Mouse (Mus musculus) midbrain, embryonic 16.5 days (tissue): ENCODE measurements at regions not wholly inside any gene's neighbourhood (a gene's known extent, or its start where the extent isn't known, plus 50 kb on each side); places are given as distances from the start of the nearest gene placed in this dataset.

Experiments used
- ATAC-seq: fragments of 200-750 bp; cut with Nextera tagmentation; 2 replicates; pipeline ENCODE4 v1.8.0; 2017; ENCODE audit warnings: moderate TSS enrichment
- H3K27ac ChIP-seq: fragments of 300-500 bp; sonication (generic); 2 replicates; pipeline ENCODE4 v1.5.1; 2014; ENCODE audit warnings: mild to moderate bottlenecking, low read length, mixed read lengths
- H3K27me3 ChIP-seq: fragments of 300-500 bp; sonication (generic); 2 replicates; pipeline ENCODE4 v1.6.1; 2014; ENCODE audit warnings: low read depth, low read length, mixed read lengths; ENCODE audit not compliant: control insufficient read depth, insufficient read depth
- H3K36me3 ChIP-seq: fragments of 300-500 bp; sonication (generic); 2 replicates; pipeline ENCODE4 v1.6.1; 2014; ENCODE audit warnings: mild to moderate bottlenecking, low read length, moderate library complexity, mixed read lengths; ENCODE audit not compliant: control insufficient read depth, insufficient read depth
- H3K4me1 ChIP-seq: fragments of 300-500 bp; sonication (generic); 2 replicates; pipeline ENCODE4 v1.6.1; 2014; ENCODE audit warnings: mild to moderate bottlenecking, low read length, mixed read lengths; ENCODE audit not compliant: control insufficient read depth, insufficient read depth
- H3K4me2 ChIP-seq: fragments of 300-500 bp; sonication (generic); 2 replicates; pipeline ENCODE4 v1.6.1; 2014; ENCODE audit warnings: mild to moderate bottlenecking, low read length, mixed read lengths
- H3K4me3 ChIP-seq: fragments of 300-500 bp; sonication (generic); 2 replicates; pipeline ENCODE4 v1.5.1; 2014; ENCODE audit warnings: low read depth, mild to moderate bottlenecking, low read length, moderate library complexity, mixed read lengths
- H3K9ac ChIP-seq: fragments of 300-500 bp; sonication (generic); 2 replicates; pipeline ENCODE4 v1.6.1; 2014; ENCODE audit warnings: low read depth, low read length, mixed read lengths
- H3K9me3 ChIP-seq: fragments of 300-500 bp; sonication (generic); replicated peaks from 2 replicates; pipeline ENCODE4 v1.6.1; 2014; ENCODE audit warnings: mild to moderate bottlenecking, low read length, mixed read lengths; ENCODE audit not compliant: control insufficient read depth, poor library complexity, severe bottlenecking
- WGBS: fragments of 180-500 bp; shearing (Covaris S2); extraction: QIAGEN DNeasy Blood & Tissue Kit; methylation state at CpG from one replicate; pipeline ENCODE4 v1.1.7; 2014; 5-methylcytosine and 5-hydroxymethylcytosine counted together

- Histone ChIP-seq H3K27me3 (no peaks in the 10 kb centered on the region), H3K36me3 (no peaks in the 10 kb centered on the region), H3K27ac (no peak overlapping the region), H3K9ac (no peak overlapping the region), H3K4me2 (no peak overlapping the region), H3K4me1 (peaks cover 4% of the 10 kb centered on the region; the same call in 1 of the 2 replicates), H3K4me3 (no peak overlapping the region), H3K9me3 (no peaks in the 10 kb centered on the region)
- ATAC-seq, result no peak
- WGBS, result 77% methylated on average over 5 of the region's 5 CpGs
These were observed 152.2 kb downstream of the Rpl10-ps3 start for GRCm38 (mm10) chr9:50192400-50193110.

GRCm38 (mm10) chr9:50191136-50191535 is 153.6 kb downstream of the Rpl10-ps3 start:
- no peaks in the 10 kb centered on the region for H3K27me3 ChIP-seq
- no peak for ATAC-seq
- no peak overlapping the region for H3K27ac ChIP-seq
- peaks cover 4% of the 10 kb centered on the region; the same call in 1 of the 2 replicates for H3K4me1 ChIP-seq
- H3K9ac ChIP-seq, result no peak overlapping the region
- H3K36me3 ChIP-seq, result no peaks in the 10 kb centered on the region
- H3K9me3 ChIP-seq, result no peaks in the 10 kb centered on the region
- no peak overlapping the region for H3K4me2 ChIP-seq
- no peak overlapping the region for H3K4me3 ChIP-seq
- WGBS, result 11% methylated on average over 3 of the region's 3 CpGs

GRCm38 (mm10) chr9:50188576-50189070 is 156.1 kb downstream of the Rpl10-ps3 start:
- WGBS, result 71% methylated on average over 6 of the region's 6 CpGs

GRCm38 (mm10) chr9:50181360-50181759 is 163.4 kb downstream of the Rpl10-ps3 start:
- H3K4me2 ChIP-seq, result no peak overlapping the region
- no peak for ATAC-seq
- H3K27ac ChIP-seq, result no peak overlapping the region
- no peaks in the 10 kb centered on the region for H3K36me3 ChIP-seq
- no peak overlapping the region for H3K4me3 ChIP-seq
- H3K27me3 ChIP-seq, result no peaks in the 10 kb centered on the region
- WGBS, result 55% methylated on average over 2 of the region's 2 CpGs
- H3K4me1 ChIP-seq, result 0 out of 2 replicates have a peak, but pooled peaks cover 3% of the 10 kb centered on the region
- no peaks in the 10 kb centered on the region for H3K9me3 ChIP-seq
- no peak overlapping the region for H3K9ac ChIP-seq

More at GRCm38 (mm10) chr9:50188576-50189070, 156.1 kb downstream of the Rpl10-ps3 start:
- H3K9ac ChIP-seq, result no peak overlapping the region
- H3K4me3 ChIP-seq, result no peak overlapping the region
- no peak for ATAC-seq
- H3K9me3 ChIP-seq, result no peaks in the 10 kb centered on the region
- H3K4me2 ChIP-seq, result no peak overlapping the region
- H3K36me3 ChIP-seq, result no peaks in the 10 kb centered on the region
- no peak overlapping the region for H3K27ac ChIP-seq
- H3K4me1 ChIP-seq, result peaks cover 4% of the 10 kb centered on the region; the same call in 1 of the 2 replicates
- H3K27me3 ChIP-seq, result no peaks in the 10 kb centered on the region

- peaks cover 4% of the 10 kb centered on the region for H3K4me1 ChIP-seq
- H3K9me3 ChIP-seq, result no peaks in the 10 kb centered on the region
- no peak overlapping the region for H3K27ac ChIP-seq
- H3K4me2 ChIP-seq, result no peak overlapping the region
- WGBS, result 94% methylated on average over 2 of the region's 2 CpGs
- H3K27me3 ChIP-seq, result no peaks in the 10 kb centered on the region
- no peak overlapping the region for H3K4me3 ChIP-seq
- no peak overlapping the region for H3K9ac ChIP-seq
- ATAC-seq, result no peak
- no peaks in the 10 kb centered on the region for H3K36me3 ChIP-seq
These were observed 168.6 kb downstream of the Rpl10-ps3 start for GRCm38 (mm10) chr9:50176131-50176530.

- H3K36me3 ChIP-seq, result no peaks in the 10 kb centered on the region
- peak overlapping the region; percentile 37 for H3K4me2 ChIP-seq
- peaks cover 8% of the 10 kb centered on the region for H3K4me1 ChIP-seq
- 0 out of 2 replicates have a peak overlapping the region, but pooled peaks have one; percentile 8 for H3K4me3 ChIP-seq
- 22% methylated on average over 7 of the region's 7 CpGs for WGBS
- H3K27me3 ChIP-seq, result no peaks in the 10 kb centered on the region
- H3K9ac ChIP-seq, result no peak overlapping the region
- ATAC-seq, result peak; percentile 80; the same call in 1 of the 2 replicates
- H3K27ac ChIP-seq, result no peak overlapping the region
- H3K9me3 ChIP-seq, result no peaks in the 10 kb centered on the region
These were observed 172.8 kb downstream of the Rpl10-ps3 start for GRCm38 (mm10) chr9:50171826-50172464.

- peaks cover 8% of the 10 kb centered on the region for H3K4me1 ChIP-seq
- 82% methylated on average over 2 of the region's 2 CpGs for WGBS
These were observed 173.6 kb downstream of the Rpl10-ps3 start for GRCm38 (mm10) chr9:50171164-50171563.

GRCm38 (mm10) chr9:50170637-50171036 is 174.1 kb downstream of the Rpl10-ps3 start:
- 96% methylated on average over 5 of the region's 5 CpGs for WGBS
- no peak overlapping the region for H3K9ac ChIP-seq
- no peak overlapping the region for H3K4me2 ChIP-seq
- no peak for ATAC-seq
- H3K27me3 ChIP-seq, result no peaks in the 10 kb centered on the region
- no peaks in the 10 kb centered on the region for H3K36me3 ChIP-seq
- H3K4me1 ChIP-seq, result peaks cover 8% of the 10 kb centered on the region
- H3K9me3 ChIP-seq, result no peaks in the 10 kb centered on the region
- H3K4me3 ChIP-seq, result no peak overlapping the region
- H3K27ac ChIP-seq, result no peak overlapping the region

More at GRCm38 (mm10) chr9:50171164-50171563, 173.6 kb downstream of the Rpl10-ps3 start:
- no peaks in the 10 kb centered on the region for H3K36me3 ChIP-seq
- H3K9ac ChIP-seq, result no peak overlapping the region
- H3K9me3 ChIP-seq, result no peaks in the 10 kb centered on the region
- no peak overlapping the region for H3K4me3 ChIP-seq
- no peak overlapping the region for H3K4me2 ChIP-seq
- ATAC-seq, result no peak
- H3K27ac ChIP-seq, result no peak overlapping the region
- H3K27me3 ChIP-seq, result no peaks in the 10 kb centered on the region

GRCm38 (mm10) chr9:50154618-50155017 is 190.2 kb downstream of the Rpl10-ps3 start:
- Histone ChIP-seq H3K27ac (no peak overlapping the region), H3K27me3 (no peaks in the 10 kb centered on the region), H3K4me1 (no peaks in the 10 kb centered on the region), H3K9ac (no peak overlapping the region), H3K36me3 (no peaks in the 10 kb centered on the region), H3K4me2 (no peak overlapping the region), H3K4me3 (no peak overlapping the region), H3K9me3 (no peaks in the 10 kb centered on the region)
- ATAC-seq, result no peak
- 89% methylated on average over 3 of the region's 3 CpGs for WGBS
